Mouse (Mus musculus): ENCODE measurements around the gene Sergef. TPM values are rescaled to one million over a fixed set of nuclear protein-coding genes. Genes with fewer than 3 reads are reported as not detected.

Gene Sergef
- total RNA-seq, 2 experiments from 2014 or later = 47.3 to 54.1 TPM

DNA sequence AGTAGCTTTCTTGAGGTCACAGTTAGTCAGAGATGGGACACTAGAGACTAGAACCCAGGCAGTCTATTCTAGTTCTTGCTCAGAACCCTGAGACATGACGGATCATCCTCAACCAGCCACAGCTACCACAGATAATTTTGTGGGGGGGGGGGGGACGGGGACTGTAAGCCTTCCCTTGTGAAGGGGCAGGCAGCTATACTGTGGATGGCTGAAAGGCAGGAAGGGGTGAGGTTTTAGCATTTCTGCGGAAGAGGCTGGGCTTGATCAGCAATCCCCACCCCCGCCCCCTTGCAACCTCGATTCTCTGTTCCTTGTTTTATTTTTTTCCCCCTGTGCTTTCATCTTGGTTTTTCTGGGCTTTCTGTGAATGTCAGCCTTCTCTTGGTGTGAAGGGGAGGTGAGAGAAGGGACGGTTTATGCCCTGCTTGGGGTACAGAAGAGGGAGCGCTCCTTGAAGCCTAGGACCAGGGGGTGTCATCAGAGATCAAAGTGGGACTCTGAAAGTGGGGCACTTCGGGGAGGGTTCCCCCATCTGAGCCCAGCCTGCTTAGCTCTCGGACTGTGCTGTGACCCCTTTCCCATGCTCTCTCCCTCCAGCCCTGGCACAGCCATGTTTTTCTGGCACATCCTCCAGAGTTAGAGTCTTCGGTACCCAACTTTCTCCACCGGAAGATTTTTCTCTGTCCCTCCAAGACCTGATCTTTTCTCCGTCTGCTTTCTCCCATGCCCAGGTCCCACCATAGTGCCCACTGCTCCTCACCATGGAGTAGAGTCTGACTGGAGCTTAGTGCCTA is 245.7 kb downstream of the Sergef start:
- Histone ChIP-seq H3K27ac (no peak overlapping the region), H3K4me3 (no peak overlapping the region)
- no peak for TF ChIP-seq CTCF (conservative IDR thresholded peaks at IDR 0.05)
- no peak for DNase-seq (ENCODE audit: low spot score in 2 of 2)

Other genes starting within 250 kb of the Sergef start
- 100 to 1,000 TPM; 120 TPM for gene Kcnc1, start 243.3 kb downstream of the Sergef start, total RNA-seq (2021)
- under 1 TPM; 0.44 to 0.61 TPM for gene Tph1, start 32.7 kb upstream of the Sergef start, total RNA-seq (2021)
- gene Saal1, start 70.9 kb upstream of the Sergef start, total RNA-seq (2021) = 10 to 100 TPM; 11.0 to 11.2 TPM
- gene Saa3, start 75.9 kb upstream of the Sergef start, total RNA-seq (2021) = not detected
- gene Saa4, start 92.8 kb upstream of the Sergef start, total RNA-seq (2021) = not detected
- gene Saa1, start 103.2 kb upstream of the Sergef start, total RNA-seq (2021) = not detected
- gene Saa2, start 112.0 kb upstream of the Sergef start, total RNA-seq (2021) = not detected
- gene Hps5, start 156.3 kb upstream of the Sergef start, total RNA-seq (2021) = 10 to 100 TPM; 14.0 to 14.2 TPM
- 10 to 100 TPM; 35.0 to 36.1 TPM for gene Gtf2h1, start 156.3 kb upstream of the Sergef start, total RNA-seq (2021)
- 100 to 1,000 TPM; 280 to 297 TPM for gene Ldha, start 201.7 kb upstream of the Sergef start, total RNA-seq (2021)
- not detected for gene Ldhc, start 221.4 kb upstream of the Sergef start, total RNA-seq (2021)

Measured in layer of hippocampus, adult 2 months (tissue).